Mouse (Mus musculus): ENCODE measurements around the gene Smim11. TPM values are rescaled to one million over a fixed set of nuclear protein-coding genes. Genes with fewer than 3 reads are reported as not detected.

The Smim11 gene
- total RNA-seq, 2 experiments from 2014 or later = 20.2 to 21.4 TPM

GRCm38 (mm10) chr16:92320361-92320760, 19.3 kb downstream of the Smim11 start:
- no peak for DNase-seq

GRCm38 (mm10) chr16:92321341-92321740, 20.3 kb downstream of the Smim11 start, which contains the start of gene Fam243:
TSS of gene Fam243 (minus strand) at chr16:92321441.
- DNase-seq = no peak

- DNase-seq = no peak
Observed at GRCm38 (mm10) chr16:92324309-92325061, 23.4 kb downstream of the Smim11 start.

- no peak for DNase-seq
Observed at GRCm38 (mm10) chr16:92325062-92325406, 23.9 kb downstream of the Smim11 start.

GRCm38 (mm10) chr16:92327911-92328310, 26.8 kb downstream of the Smim11 start:
- DNase-seq = no peak

- no peak for DNase-seq
Observed at GRCm38 (mm10) chr16:92330966-92331365, 29.9 kb downstream of the Smim11 start.

GRCm38 (mm10) chr16:92334600-92334999, 33.5 kb downstream of the Smim11 start:
- DNase-seq = no peak

- DNase-seq = peak; percentile 51 to 57
Observed at GRCm38 (mm10) chr16:92336280-92336679, 35.2 kb downstream of the Smim11 start.

- DNase-seq = peak; percentile 59 to 64
Observed at GRCm38 (mm10) chr16:92340612-92341511, 39.8 kb downstream of the Smim11 start.

- no peak for DNase-seq
Observed at GRCm38 (mm10) chr16:92345177-92345576, 44.1 kb downstream of the Smim11 start.

- peak in 1 of 2 experiments; percentile 21 for DNase-seq
Observed at GRCm38 (mm10) chr16:92346297-92346916, 45.3 kb downstream of the Smim11 start.

GRCm38 (mm10) chr16:92348941-92349340, 47.9 kb downstream of the Smim11 start:
- peak; percentile 17 to 31 for DNase-seq

GRCm38 (mm10) chr16:92353295-92353694, 52.2 kb downstream of the Smim11 start:
- no peak for DNase-seq

GRCm38 (mm10) chr16:92353897-92354296, 52.8 kb downstream of the Smim11 start:
- DNase-seq = no peak

GRCm38 (mm10) chr16:92355366-92355765, 54.3 kb downstream of the Smim11 start:
- no peak for DNase-seq

GRCm38 (mm10) chr16:92355982-92356381, 54.9 kb downstream of the Smim11 start:
- DNase-seq = no peak

GRCm38 (mm10) chr16:92357023-92357422, 55.9 kb downstream of the Smim11 start:
- no peak for DNase-seq

- DNase-seq = no peak
Observed at GRCm38 (mm10) chr16:92357566-92357965, 56.5 kb downstream of the Smim11 start.

GRCm38 (mm10) chr16:92358734-92359133, 57.6 kb downstream of the Smim11 start:
- no peak for DNase-seq

- DNase-seq = no peak
Observed at GRCm38 (mm10) chr16:92359229-92359628, 58.1 kb downstream of the Smim11 start, which contains the start of gene Kcne1. TSS of gene Kcne1 (minus strand) at chr16:92359468.

- DNase-seq = no peak
Observed at GRCm38 (mm10) chr16:92360711-92361110, 59.6 kb downstream of the Smim11 start.
